ENCODE assay signal across 1 mouse cellular context in genomic region chr15:100468295-100469188, GRCm38 (mm10).
A peak's percentile ranks its signal among the peaks of the same experiment; 100 is the strongest.
TF ChIP-seq lines count a peak whose summit lies in the region.

Letmd1 (plus strand) TSS chr15:100469023.

TF ChIP-seq in CH12.LX, 34 proteins besides CTCF, POLR2A, EP300 and RAD21 (continued from another document):
- TF ChIP-seq TCF12 (IDR thresholded peaks at IDR 0.05; ENCODE audit: low read depth, low read length) = peak; percentile 78
- TF ChIP-seq SMC3 (IDR thresholded peaks at IDR 0.05; ENCODE audit: low read depth, low read length) = peak; percentile 52
- no peak for TF ChIP-seq ZKSCAN1 (IDR thresholded peaks at IDR 0.05; ENCODE audit: borderline replicate concordance, low read depth, low read length)
- no peak for TF ChIP-seq GABPA (IDR thresholded peaks at IDR 0.05; ENCODE audit: insufficient replicate concordance, low read depth, low read length)
- no peak for TF ChIP-seq E2F4 (IDR thresholded peaks at IDR 0.05; ENCODE audit: insufficient replicate concordance, low read depth, low read length)
- peak; percentile 71; the same call in 1 of the 2 replicates for TF ChIP-seq UBTF (IDR thresholded peaks at IDR 0.05; ENCODE audit: low read depth, low read length)
- TF ChIP-seq CHD2 (IDR thresholded peaks at IDR 0.05; ENCODE audit: low read length) = no peak
- peak; percentile 42; the same call in 1 of the 2 replicates for TF ChIP-seq MAX (IDR thresholded peaks at IDR 0.05; ENCODE audit: low read length)
- 0 out of 2 replicates have a peak, but pooled peaks have one; percentile 48 for TF ChIP-seq TBP (conservative IDR thresholded peaks at IDR 0.05; ENCODE audit: low read depth, low read length)
- TF ChIP-seq ZC3H11A (IDR thresholded peaks at IDR 0.05; ENCODE audit: low read depth, low read length) = no peak
- peak; percentile 43 for TF ChIP-seq IRF4 (IDR thresholded peaks at IDR 0.05; ENCODE audit: low read depth, low read length)
- TF ChIP-seq CHD1 (IDR thresholded peaks at IDR 0.05; ENCODE audit: low read depth, low read length) = no peak
- TF ChIP-seq NRF1 (IDR thresholded peaks at IDR 0.05; ENCODE audit: low read depth, low read length) = peak; percentile 90
